Mouse (Mus musculus): Measurements from ENCODE around the gene Wscd2.

The Wscd2 gene

GRCm38 (mm10) chr5:113490033-113490432, at the start of gene Wscd2:
TSS of gene Wscd2 (plus strand) at chr5:113490333.
- no peak for DNase-seq

GRCm38 (mm10) chr5:113442180-113442579, 48.0 kb upstream of the Wscd2 start:
- DNase-seq, result no peak

GRCm38 (mm10) chr5:113448023-113448734, 42.0 kb upstream of the Wscd2 start:
- DNase-seq, result no peak

GRCm38 (mm10) chr5:113449336-113449735, 40.8 kb upstream of the Wscd2 start:
- no peak for DNase-seq

- no peak for DNase-seq
Measured at GRCm38 (mm10) chr5:113452691-113453090, 37.4 kb upstream of the Wscd2 start.

GRCm38 (mm10) chr5:113453356-113453755, 36.8 kb upstream of the Wscd2 start:
- no peak for DNase-seq

GRCm38 (mm10) chr5:113456020-113456419, 34.1 kb upstream of the Wscd2 start:
- no peak for DNase-seq

- no peak for DNase-seq
Measured at GRCm38 (mm10) chr5:113456756-113457155, 33.4 kb upstream of the Wscd2 start.

GRCm38 (mm10) chr5:113457260-113457659, 32.9 kb upstream of the Wscd2 start:
- DNase-seq, result no peak

GRCm38 (mm10) chr5:113459942-113460341, 30.2 kb upstream of the Wscd2 start:
- DNase-seq, result no peak

- no peak for DNase-seq
Measured at GRCm38 (mm10) chr5:113461582-113461981, 28.6 kb upstream of the Wscd2 start.

- no peak for DNase-seq
Measured at GRCm38 (mm10) chr5:113461998-113462625, 28.0 kb upstream of the Wscd2 start.

GRCm38 (mm10) chr5:113464731-113465130, 25.4 kb upstream of the Wscd2 start:
- no peak for DNase-seq

GRCm38 (mm10) chr5:113466536-113466935, 23.6 kb upstream of the Wscd2 start:
- DNase-seq, result no peak

- no peak for DNase-seq
Measured at GRCm38 (mm10) chr5:113467072-113467471, 23.1 kb upstream of the Wscd2 start.

GRCm38 (mm10) chr5:113467765-113468164, 22.4 kb upstream of the Wscd2 start:
- no peak for DNase-seq

- no peak for DNase-seq
Measured at GRCm38 (mm10) chr5:113468625-113469024, 21.5 kb upstream of the Wscd2 start.

- no peak for DNase-seq
Measured at GRCm38 (mm10) chr5:113469231-113469630, 20.9 kb upstream of the Wscd2 start.

GRCm38 (mm10) chr5:113469826-113470225, 20.3 kb upstream of the Wscd2 start:
- DNase-seq, result no peak

- peak; percentile 24 to 72 for DNase-seq
Measured at GRCm38 (mm10) chr5:113471417-113471816, 18.7 kb upstream of the Wscd2 start.

- no peak for DNase-seq
Measured at GRCm38 (mm10) chr5:113472339-113472738, 17.8 kb upstream of the Wscd2 start.

- no peak for DNase-seq
Measured at GRCm38 (mm10) chr5:113476816-113477215, 13.3 kb upstream of the Wscd2 start.

- DNase-seq, result no peak
Measured at GRCm38 (mm10) chr5:113479075-113479474, 11.1 kb upstream of the Wscd2 start.

- no peak for DNase-seq
Measured at GRCm38 (mm10) chr5:113480451-113480850, 9.7 kb upstream of the Wscd2 start.

All from spleen, adult 18-20 months (tissue).